Mouse (Mus musculus) MEL (cell line): ENCODE measurements at regions not wholly inside any gene's neighbourhood (a gene's known extent, or its start where the extent isn't known, plus 50 kb on each side); places are given as distances from the start of the nearest gene placed in this dataset.

Source experiments
- DNase-seq: peaks from one replicate; pipeline ENCODE4 v3.0.0; 2011; ENCODE audit warnings: low read depth, low spot score
- H3K27ac ChIP-seq: 2 replicates; pipeline ENCODE4 v1.5.1; 2012; ENCODE audit warnings: low read depth, mild to moderate bottlenecking, control low read depth, low read length, moderate library complexity; ENCODE audit not compliant: control insufficient read depth
- H3K27me3 ChIP-seq, 2 experiments: fragments of 150-350 bp in 1 of 2; sonication (generic) in 1 of 2; 2 replicates each; pipeline ENCODE4 v1.6.1; 2012; ENCODE audit warnings: low read length in 2 of 2, mild to moderate bottlenecking in 2 of 2, improper control_type of control experiment in 1 of 2, moderate library complexity in 1 of 2; ENCODE audit not compliant: insufficient read depth in 2 of 2, control insufficient read depth in 1 of 2
- H3K36me3 ChIP-seq, 2 experiments: 2 replicates each; pipeline ENCODE4 v1.6.1; 2012 to 2014; ENCODE audit warnings: low read length in 2 of 2, improper control_type of control experiment in 1 of 2, inconsistent platforms in 1 of 2, mild to moderate bottlenecking in 1 of 2; ENCODE audit not compliant: insufficient read depth in 2 of 2, control insufficient read depth in 1 of 2
- H3K4me1 ChIP-seq, 2 experiments: fragments of 150-350 bp in 1 of 2; sonication (generic) in 1 of 2; 2 replicates each; pipeline ENCODE4 v1.6.1; 2012; ENCODE audit warnings: low read length in 2 of 2, improper control_type of control experiment in 1 of 2, mild to moderate bottlenecking in 1 of 2; ENCODE audit not compliant: insufficient read depth in 2 of 2, control insufficient read depth in 1 of 2
- H3K4me3 ChIP-seq, 2 experiments: fragments of 150-350 bp in 1 of 2; sonication (generic) in 1 of 2; 2 replicates each; pipeline ENCODE4 v1.5.1; 2012; ENCODE audit warnings: low read depth in 2 of 2, low read length in 2 of 2, mild to moderate bottlenecking in 2 of 2, moderate library complexity in 2 of 2, control low read depth in 1 of 2, improper control_type of control experiment in 1 of 2; ENCODE audit not compliant: control insufficient read depth in 1 of 2, insufficient read depth in 1 of 2
- H3K79me2 ChIP-seq: 2 replicates; pipeline ENCODE4 v1.6.1; 2012; ENCODE audit warnings: mild to moderate bottlenecking, low read length, moderate library complexity; ENCODE audit not compliant: control insufficient read depth, poor library complexity, insufficient read depth
- H3K9ac ChIP-seq: 2 replicates; pipeline ENCODE4 v1.6.1; 2012; ENCODE audit warnings: low read depth, mild to moderate bottlenecking, control low read depth, low read length, moderate library complexity; ENCODE audit not compliant: control insufficient read depth, poor library complexity, severe bottlenecking
- H3K9me3 ChIP-seq: fragments of 150-350 bp; sonication (generic); replicated peaks from 2 replicates; pipeline ENCODE4 v1.6.1; 2012; ENCODE audit warnings: mild to moderate bottlenecking, low read length, improper control_type of control experiment, moderate library complexity; ENCODE audit not compliant: insufficient read depth
- BHLHE40 ChIP-seq: IDR thresholded peaks from 2 replicates; pipeline ENCODE4 v1.6.1; 2012; ENCODE audit warnings: low read depth, mild to moderate bottlenecking, inconsistent platforms, low read length, improper control_type of control experiment, borderline replicate concordance
- ETS1 ChIP-seq: IDR thresholded peaks from 2 replicates; pipeline ENCODE4 v1.6.1; 2012; ENCODE audit warnings: low read depth, mild to moderate bottlenecking, inconsistent platforms, low read length, improper control_type of control experiment, moderate library complexity
- GATA1 ChIP-seq: IDR thresholded peaks from 2 replicates; pipeline ENCODE4 v1.6.1; 2011; ENCODE audit warnings: low read depth, low read length, improper control_type of control experiment
- HCFC1 ChIP-seq: IDR thresholded peaks from 2 replicates; pipeline ENCODE4 v1.6.1; 2012; ENCODE audit warnings: low read depth, mild to moderate bottlenecking, inconsistent platforms, low read length, improper control_type of control experiment, moderate library complexity
- KAT2A ChIP-seq: conservative IDR thresholded peaks from 2 replicates; pipeline ENCODE4 v1.6.1; 2012; ENCODE audit warnings: low read depth, low read length, improper control_type of control experiment, inconsistent platforms
- MAFK ChIP-seq: IDR thresholded peaks from 2 replicates; pipeline ENCODE4 v1.6.1; 2011; ENCODE audit warnings: low read depth, mild to moderate bottlenecking, low read length, improper control_type of control experiment, borderline replicate concordance
- MAX ChIP-seq: IDR thresholded peaks from 2 replicates; pipeline ENCODE4 v1.6.1; 2011; ENCODE audit warnings: low read length, improper control_type of control experiment
- MEF2A ChIP-seq: IDR thresholded peaks from 2 replicates; pipeline ENCODE4 v1.6.1; 2014; ENCODE audit warnings: low read depth, mild to moderate bottlenecking, inconsistent platforms, low read length, improper control_type of control experiment; ENCODE audit not compliant: poor library complexity, insufficient replicate concordance, severe bottlenecking; ENCODE audit errors: extremely low read depth
- MXI1 ChIP-seq: IDR thresholded peaks from 2 replicates; pipeline ENCODE4 v1.6.1; 2011; ENCODE audit warnings: mild to moderate bottlenecking, low read depth, low read length, improper control_type of control experiment
- MYC ChIP-seq: IDR thresholded peaks from 2 replicates; pipeline ENCODE4 v1.6.1; 2011; ENCODE audit warnings: low read depth, mild to moderate bottlenecking, low read length, improper control_type of control experiment, moderate library complexity
- NRF1 ChIP-seq: IDR thresholded peaks from 2 replicates; pipeline ENCODE4 v1.6.1; 2014; ENCODE audit warnings: low read depth, mild to moderate bottlenecking, inconsistent platforms, low read length, improper control_type of control experiment, moderate library complexity; ENCODE audit not compliant: poor library complexity, insufficient read depth, severe bottlenecking
- POLR2AphosphoS2 ChIP-seq: IDR thresholded peaks from 2 replicates; pipeline ENCODE4 v1.6.1; 2011; ENCODE audit warnings: low read length, improper control_type of control experiment
- RAD21 ChIP-seq: IDR thresholded peaks from 2 replicates; pipeline ENCODE4 v1.6.1; 2011; ENCODE audit warnings: mild to moderate bottlenecking, low read depth, low read length, improper control_type of control experiment
- RCOR1 ChIP-seq: IDR thresholded peaks from 2 replicates; pipeline ENCODE4 v1.6.1; 2012; ENCODE audit warnings: low read depth, mild to moderate bottlenecking, inconsistent platforms, low read length, improper control_type of control experiment
- SMC3 ChIP-seq: IDR thresholded peaks from 2 replicates; pipeline ENCODE4 v1.6.1; 2011; ENCODE audit warnings: low read depth, low read length, improper control_type of control experiment
- TBP ChIP-seq: IDR thresholded peaks from 2 replicates; pipeline ENCODE4 v1.8.0; 2011; ENCODE audit warnings: low read depth, low read length, improper control_type of control experiment
- UBTF ChIP-seq: IDR thresholded peaks from 2 replicates; pipeline ENCODE4 v1.6.1; 2012; ENCODE audit warnings: low read depth, mild to moderate bottlenecking, inconsistent platforms, low read length, improper control_type of control experiment, moderate library complexity, borderline replicate concordance; ENCODE audit not compliant: insufficient read depth
- USF1 ChIP-seq: IDR thresholded peaks from 2 replicates; pipeline ENCODE4 v1.6.1; 2014; ENCODE audit warnings: low read depth, mild to moderate bottlenecking, inconsistent platforms, low read length, improper control_type of control experiment, moderate library complexity
- ZC3H11A ChIP-seq: IDR thresholded peaks from 2 replicates; pipeline ENCODE4 v1.6.1; 2012; ENCODE audit warnings: low read depth, mild to moderate bottlenecking, inconsistent platforms, low read length, improper control_type of control experiment
- ZMIZ1 ChIP-seq: IDR thresholded peaks from 2 replicates; pipeline ENCODE4 v1.6.1; 2012; ENCODE audit warnings: low read depth, mild to moderate bottlenecking, inconsistent platforms, low read length, improper control_type of control experiment, moderate library complexity

- no peaks in the 10 kb centered on the region; a peak in 1 of 4 replicates for H3K4me1 ChIP-seq
- H3K27me3 ChIP-seq = peaks cover 0 to 2% of the 10 kb centered on the region in 2 experiments; a peak in 1 of 4 replicates
- H3K9ac ChIP-seq = no peak overlapping the region
- no peak overlapping the region for H3K27ac ChIP-seq
- H3K79me2 ChIP-seq = no peaks in the 10 kb centered on the region
- DNase-seq = no peak
- H3K36me3 ChIP-seq = no peaks in the 10 kb centered on the region
- TF ChIP-seq BHLHE40 (no peak), MYC (no peak), SMC3 (no peak), KAT2A (no peak), HCFC1 (no peak), USF1 (no peak), NRF1 (no peak), MXI1 (no peak), TBP (no peak), RCOR1 (no peak), MAX (no peak), GATA1 (no peak), RAD21 (no peak), POLR2AphosphoS2 (no peak), MEF2A (no peak)
- TF ChIP-seq, all 39 proteins: peak for 0
- Histone ChIP-seq H3K4me3 (no peak overlapping the region), H3K9me3 (no peaks in the 10 kb centered on the region)
Measured at GRCm38 (mm10) chr19:56202481-56203130, 84.3 kb upstream of the Habp2 start.

DNA sequence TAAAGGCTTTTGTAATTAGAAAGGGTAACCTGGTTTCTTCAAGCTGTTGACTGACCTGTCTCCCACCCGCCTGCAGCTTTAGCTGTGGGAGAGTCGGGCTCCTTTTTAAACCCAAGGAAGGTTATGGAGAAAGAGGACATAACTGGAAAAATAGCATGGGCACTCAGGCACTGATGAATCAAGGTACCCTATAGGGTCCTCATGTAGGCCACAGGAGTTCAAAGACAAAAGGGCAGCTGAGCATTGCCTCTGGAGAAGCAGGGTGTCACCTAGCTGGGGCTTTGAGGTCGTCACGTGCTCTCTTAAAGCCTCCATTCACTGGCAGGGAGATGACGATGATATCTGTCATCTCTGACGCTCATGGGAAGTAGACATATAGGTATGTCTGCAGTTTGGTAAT, 68.4 kb upstream of the Habp2 start:
- no peak overlapping the region for H3K27ac ChIP-seq
- TF ChIP-seq ZC3H11A (no peak), ZMIZ1 (no peak), MAFK (no peak), UBTF (no peak), ETS1 (no peak), SMC3 (no peak)
- no peaks in the 10 kb centered on the region for H3K79me2 ChIP-seq
- H3K9ac ChIP-seq = no peak overlapping the region
- no peak for DNase-seq
- H3K4me3 ChIP-seq = no peak overlapping the region
- no peaks in the 10 kb centered on the region for H3K4me1 ChIP-seq
- H3K9me3 ChIP-seq = no peaks in the 10 kb centered on the region
- H3K36me3 ChIP-seq = no peaks in the 10 kb centered on the region
- peaks cover 21 to 27% of the 10 kb centered on the region in 2 experiments for H3K27me3 ChIP-seq
